Mouse (Mus musculus) cerebellum, adult 18-20 months (tissue): ENCODE results near the gene Slx4ip.

Experiments used
- DNase-seq, 2 experiments: peaks; one replicate each; pipeline ENCODE4 v3.0.0; 2021

The Slx4ip gene

GRCm38 (mm10) chr2:136947937-136948336 is 56.9 kb downstream of the Slx4ip start:
- no peak for DNase-seq

- DNase-seq = no peak
Measured at GRCm38 (mm10) chr2:136952238-136952637, 61.2 kb downstream of the Slx4ip start.

GRCm38 (mm10) chr2:136955726-136956571 is 64.9 kb downstream of the Slx4ip start:
- DNase-seq = no peak

GRCm38 (mm10) chr2:136958697-136959096 is 67.7 kb downstream of the Slx4ip start:
- DNase-seq = no peak

- peak in 1 of 2 experiments; percentile 6 for DNase-seq
Measured at GRCm38 (mm10) chr2:136975774-136976173, 84.8 kb downstream of the Slx4ip start.

GRCm38 (mm10) chr2:136979056-136979772 is 88.2 kb downstream of the Slx4ip start:
- DNase-seq = no peak

- DNase-seq = no peak
Measured at GRCm38 (mm10) chr2:136981062-136981879, 90.3 kb downstream of the Slx4ip start.

GRCm38 (mm10) chr2:136983959-136984358 is 92.9 kb downstream of the Slx4ip start:
- no peak for DNase-seq

GRCm38 (mm10) chr2:136985998-136986730 is 95.1 kb downstream of the Slx4ip start:
- no peak for DNase-seq

GRCm38 (mm10) chr2:136993116-136993515 is 102.1 kb downstream of the Slx4ip start:
- DNase-seq = no peak

- no peak for DNase-seq
Measured at GRCm38 (mm10) chr2:136997104-136997503, 106.1 kb downstream of the Slx4ip start.

GRCm38 (mm10) chr2:137002031-137002430 is 111.0 kb downstream of the Slx4ip start:
- DNase-seq = no peak

- DNase-seq = no peak
Measured at GRCm38 (mm10) chr2:137006656-137007055, 115.6 kb downstream of the Slx4ip start.

- no peak for DNase-seq
Measured at GRCm38 (mm10) chr2:137011980-137012379, 121.0 kb downstream of the Slx4ip start.

- DNase-seq = no peak
Measured at GRCm38 (mm10) chr2:137013151-137013550, 122.1 kb downstream of the Slx4ip start.

- no peak for DNase-seq
Measured at GRCm38 (mm10) chr2:137013811-137014350, 122.9 kb downstream of the Slx4ip start.

GRCm38 (mm10) chr2:137014423-137014822 is 123.4 kb downstream of the Slx4ip start:
- DNase-seq = no peak

GRCm38 (mm10) chr2:137044122-137044521 is 153.1 kb downstream of the Slx4ip start:
- DNase-seq = no peak

- no peak for DNase-seq
Measured at GRCm38 (mm10) chr2:137049367-137049766, 158.3 kb downstream of the Slx4ip start.

GRCm38 (mm10) chr2:137049906-137050305 is 158.9 kb downstream of the Slx4ip start:
- no peak for DNase-seq

- DNase-seq = no peak
Measured at GRCm38 (mm10) chr2:137063829-137064228, 172.8 kb downstream of the Slx4ip start.

- no peak for DNase-seq
Measured at GRCm38 (mm10) chr2:137064513-137064912, 173.5 kb downstream of the Slx4ip start.
